Mouse (Mus musculus) CH12F3 (cell line): ENCODE measurements around the gene Tmem26.
"Not testable (repeated sequence)": the region's sequence is repeated elsewhere in the genome, so short reads cannot be mapped to it uniquely, and the experiment has no call there.

Source experiments
- in situ Hi-C: fragments of 300-500 bp; cut with MboI; formaldehyde crosslinking; loops from 2 replicates; pipeline ENCODE4 v1.14.3; 2020; ENCODE audit warnings: low sequenced_read_pairs

Tmem26 gene

DNA sequence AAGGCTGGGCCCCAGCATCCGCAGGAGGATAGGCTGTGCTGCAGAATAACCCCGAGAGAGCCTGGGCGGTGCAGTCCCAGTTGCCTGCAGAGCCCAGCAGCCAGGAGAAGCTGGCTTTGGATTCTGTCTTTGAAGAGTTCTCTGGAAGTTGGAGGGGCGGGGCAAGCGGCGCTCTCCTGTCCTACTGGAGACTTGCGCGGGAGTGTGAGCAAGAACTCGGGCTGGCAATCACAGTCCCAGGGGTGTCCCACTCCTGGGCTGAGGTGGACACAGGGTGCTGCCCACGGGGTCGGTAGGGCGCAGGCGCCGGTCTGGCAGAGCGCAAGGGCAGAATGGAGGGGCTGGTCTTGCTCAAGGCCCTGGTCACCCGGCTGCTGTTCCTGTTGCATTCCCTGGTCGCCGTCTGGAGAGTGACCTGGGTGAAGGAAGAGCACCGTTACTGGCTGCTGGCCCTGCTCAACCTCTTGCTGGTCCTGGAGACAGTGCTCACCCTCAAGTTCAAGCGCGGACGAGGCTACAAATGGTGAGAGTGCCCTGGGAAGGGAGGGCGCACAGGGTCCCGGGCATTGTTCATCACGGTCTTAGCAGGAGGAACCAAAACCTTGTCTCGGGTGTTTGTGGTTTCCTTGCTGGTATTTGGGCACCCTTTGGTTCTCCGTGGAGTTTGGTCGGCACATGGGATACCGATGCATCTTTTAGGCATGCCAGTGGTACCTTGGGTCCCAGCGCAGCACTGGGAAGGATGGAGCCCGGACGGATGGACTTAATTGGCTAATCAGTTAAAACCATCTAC, at the start of gene Tmem26:
Gene Tmem26, plus strand, starts transcription at position 79 of the 793 bp plus-strand sequence.
- in situ Hi-C loops: no loop called here

DNA sequence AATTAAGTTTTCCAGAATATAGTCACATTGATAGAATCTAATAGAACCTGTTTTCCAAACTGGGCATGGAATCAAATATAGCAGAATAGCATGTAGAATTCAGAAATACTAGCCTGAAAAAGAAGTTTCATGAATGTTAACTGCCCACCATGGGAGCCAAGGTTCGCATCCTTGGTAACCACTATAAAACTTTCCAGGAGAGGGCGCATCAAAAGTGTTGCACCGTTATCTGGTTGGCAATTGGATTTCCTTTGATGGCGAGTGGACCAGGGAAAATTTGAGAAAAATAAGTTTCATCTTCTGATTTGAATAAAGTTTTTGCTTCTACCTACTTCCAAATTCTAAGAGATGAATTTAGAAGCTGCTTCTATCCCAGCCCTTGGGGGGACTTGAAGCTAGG, 44.8 kb upstream of the Tmem26 start:
- in situ Hi-C loops: no loop called here

DNA sequence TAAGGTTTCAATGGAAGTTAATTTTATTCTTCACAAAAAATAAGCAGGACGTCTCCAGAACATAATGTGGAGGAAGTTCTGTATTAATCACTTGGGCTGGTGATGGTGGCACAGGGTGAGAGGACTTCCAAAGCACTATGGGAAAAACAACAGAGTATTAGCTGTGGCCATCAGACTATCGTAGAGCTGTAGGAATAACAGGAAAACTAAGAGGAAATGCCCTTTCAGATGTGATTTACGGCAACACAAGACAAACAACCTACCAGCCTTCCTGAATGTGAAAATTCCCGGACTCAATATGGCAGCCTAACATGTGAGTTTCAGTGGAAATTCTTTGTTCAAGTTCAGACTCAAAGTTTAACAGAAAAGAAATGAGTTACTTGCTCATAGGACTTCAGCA, 42.2 kb upstream of the Tmem26 start:
- in situ Hi-C loops: no loop called here

DNA sequence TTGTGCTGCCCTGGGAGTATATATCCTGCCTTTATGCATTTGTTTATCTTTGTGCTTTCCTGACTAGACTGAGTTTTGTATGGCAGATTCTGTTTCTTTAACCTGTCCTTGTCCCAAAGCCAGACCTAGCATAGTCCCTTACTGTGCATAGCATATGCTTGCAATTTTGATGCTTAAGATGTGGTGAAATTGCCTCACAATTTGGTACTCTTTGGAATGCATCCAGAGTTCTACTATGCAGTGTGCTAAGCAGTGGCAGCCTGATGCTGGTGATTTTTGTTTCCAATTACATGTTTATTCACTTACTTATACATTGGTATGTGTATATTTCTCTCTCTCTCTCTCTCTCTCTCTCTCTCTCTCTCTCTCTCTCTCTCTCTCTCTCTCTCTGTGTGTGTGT, 37.9 kb upstream of the Tmem26 start:
- in situ Hi-C loops: no loop called here

DNA sequence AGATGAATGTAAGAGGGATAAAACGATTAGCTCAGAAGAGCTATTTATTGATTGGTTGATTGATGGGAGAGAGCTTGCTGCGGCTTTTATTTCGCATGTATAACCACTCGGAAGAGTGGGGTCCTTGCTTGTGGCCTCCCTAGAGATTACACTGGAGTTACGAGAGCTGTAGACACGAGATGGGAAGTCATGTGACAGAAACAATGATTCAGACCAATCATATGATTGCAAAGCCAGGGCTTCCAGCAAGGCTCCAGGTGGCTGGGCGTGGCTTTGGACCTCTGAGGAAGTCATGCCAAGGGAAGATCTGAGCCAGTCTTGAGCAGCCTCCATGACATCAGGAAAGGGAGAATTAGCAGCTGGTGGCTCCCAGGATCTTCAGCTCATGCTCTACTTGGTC, 32.3 kb upstream of the Tmem26 start:
- in situ Hi-C loops: no loop called here

DNA sequence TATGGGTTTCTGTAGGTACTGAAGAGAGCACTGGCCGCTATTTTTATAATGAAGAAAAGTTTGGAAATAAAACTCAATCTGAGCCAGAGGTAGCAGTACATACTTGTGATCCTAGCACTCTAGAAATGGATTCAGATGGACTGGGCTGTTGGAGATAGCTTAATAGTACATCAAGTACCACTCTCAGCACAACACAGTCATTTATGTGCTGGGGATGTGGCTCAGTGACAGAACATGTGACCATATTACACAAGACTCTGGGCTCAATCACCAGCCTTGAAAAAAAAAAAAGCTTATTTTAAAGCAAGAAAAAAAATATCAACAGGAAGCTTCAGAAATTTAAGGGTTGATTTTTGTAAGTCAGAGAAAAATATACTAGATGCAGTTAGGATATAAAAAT, 31.0 kb upstream of the Tmem26 start:
- in situ Hi-C loops: no loop called here

DNA sequence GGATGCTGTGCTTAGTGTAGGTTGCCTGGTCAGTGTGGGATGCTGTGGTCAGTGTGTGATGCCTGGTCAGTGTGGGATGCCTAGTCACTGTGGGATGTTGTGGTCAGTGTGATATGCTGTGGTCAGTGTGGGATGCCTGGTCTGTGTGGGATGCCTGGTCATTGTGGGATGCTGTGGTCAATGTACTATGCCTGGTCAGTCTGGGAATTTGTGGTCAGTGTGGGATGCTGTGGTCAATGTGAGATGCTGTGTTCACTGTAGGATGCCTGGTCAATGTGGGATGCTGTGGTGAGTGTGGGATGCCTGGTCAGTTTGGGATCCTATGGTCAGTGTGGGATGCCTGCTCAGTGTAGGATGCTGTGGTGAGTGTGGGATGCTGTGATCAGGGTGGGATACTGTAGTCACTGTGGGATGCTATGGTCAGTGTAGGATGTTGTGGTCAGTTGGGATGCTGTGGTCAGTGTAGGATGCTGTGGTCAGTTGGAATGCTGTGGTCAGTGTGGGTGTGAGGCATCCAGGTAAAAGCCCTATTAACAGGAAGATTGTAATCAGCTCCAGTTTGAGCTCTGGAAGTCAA, 27.6 kb upstream of the Tmem26 start:
- in situ Hi-C loops: no loop called here

DNA sequence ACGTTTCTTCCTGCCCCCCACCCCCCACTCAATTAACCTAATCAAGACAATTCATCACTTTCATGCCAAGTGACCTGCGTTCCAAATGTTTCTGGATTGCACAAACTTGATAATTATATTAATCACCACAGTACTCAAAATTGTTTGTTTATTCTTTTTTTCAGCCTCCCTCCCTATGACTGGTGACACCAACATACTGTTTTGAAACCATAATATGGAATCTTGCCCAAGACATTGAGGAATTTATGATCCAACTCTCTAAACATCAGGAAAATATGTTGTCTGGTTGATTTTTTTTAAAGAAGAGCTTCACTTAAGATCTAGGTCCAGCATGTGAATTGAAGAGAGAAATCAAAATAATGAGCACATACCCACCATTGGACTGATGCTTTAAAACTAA, 19.2 kb upstream of the Tmem26 start:
- in situ Hi-C loops: no loop called here

DNA sequence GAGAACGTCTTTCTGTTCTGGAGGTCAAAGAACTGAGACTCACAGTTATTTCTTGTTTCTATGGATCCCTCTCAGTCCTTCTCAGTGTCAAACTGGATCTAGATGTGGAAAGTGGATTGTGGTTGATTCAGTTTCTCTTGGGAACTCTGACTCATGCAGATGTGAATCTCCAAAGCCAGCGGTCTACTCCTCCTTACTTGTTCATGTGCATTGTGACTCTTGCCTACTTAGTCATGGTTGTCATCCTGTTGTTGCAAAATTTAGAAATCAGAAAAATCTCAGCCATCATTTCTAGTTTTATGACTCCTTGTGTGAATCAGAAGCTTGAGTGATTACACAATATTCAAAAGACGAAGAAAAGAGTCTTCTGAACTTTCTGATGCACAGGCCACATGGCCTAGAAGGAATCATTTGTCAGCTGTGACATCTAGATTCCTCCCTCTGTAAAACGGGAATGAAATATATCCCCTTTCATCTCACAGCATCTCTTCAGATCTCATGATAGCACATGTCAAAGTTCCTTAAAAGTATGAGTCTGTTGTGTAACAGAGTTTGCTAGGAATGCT, 17.9 kb upstream of the Tmem26 start:
- in situ Hi-C loops: no loop called here

DNA sequence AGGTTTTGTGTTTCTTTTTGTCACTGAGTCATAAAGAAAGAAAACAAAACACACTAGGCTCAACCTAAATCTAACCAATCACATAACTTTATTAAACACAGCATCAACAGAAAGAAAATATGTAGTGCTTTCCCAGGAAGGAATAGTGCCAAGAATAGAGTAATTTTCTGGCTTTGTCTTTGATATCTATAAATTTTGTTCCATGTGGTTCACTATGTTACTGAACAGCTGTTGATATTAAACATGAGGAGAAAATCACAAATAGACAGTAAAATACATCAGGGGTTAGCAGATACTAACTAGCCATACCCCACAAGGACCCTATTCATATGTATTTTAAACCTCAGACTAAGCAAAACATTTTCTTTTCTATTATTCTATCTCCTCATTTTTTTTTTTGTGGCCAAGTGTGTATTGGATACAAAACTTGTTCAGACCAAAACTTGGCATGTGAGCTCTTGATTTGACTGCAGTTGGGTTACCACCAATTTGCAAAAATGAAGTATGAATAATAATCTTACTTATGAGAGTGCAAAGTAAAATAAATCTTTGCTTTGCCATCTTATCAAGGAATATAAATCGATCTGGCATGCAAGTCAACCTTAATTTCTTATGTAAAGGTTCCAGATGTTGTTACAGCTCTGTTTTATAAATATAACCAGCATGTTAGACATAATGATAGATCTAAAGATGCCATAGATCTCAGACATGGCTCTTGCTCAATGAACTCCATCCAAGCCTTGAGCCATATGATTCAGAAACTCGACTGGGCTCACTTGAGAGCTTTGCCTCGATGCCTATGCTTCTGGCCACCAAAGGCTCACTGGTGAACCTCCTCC, 16.2 kb upstream of the Tmem26 start:
- in situ Hi-C loops: no loop called here

DNA sequence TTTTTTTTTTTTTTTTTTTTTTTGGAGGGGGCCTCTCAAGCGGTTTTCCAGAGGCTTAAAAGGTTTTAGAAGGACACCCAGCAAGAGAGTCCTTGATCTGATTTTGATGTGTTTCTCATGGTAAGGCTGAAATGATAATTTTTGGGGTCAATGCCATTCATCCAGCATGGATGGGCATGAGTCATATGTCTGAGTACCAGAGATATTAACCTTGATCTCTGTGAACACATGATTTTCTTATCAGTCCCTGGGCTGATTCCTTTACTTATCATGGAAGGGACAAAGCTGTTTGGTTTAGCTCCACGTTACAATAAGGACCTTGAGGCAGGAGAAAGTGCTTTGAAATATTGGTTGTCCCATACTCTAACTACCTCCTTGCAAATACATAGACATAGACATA, 10.5 kb upstream of the Tmem26 start:
- in situ Hi-C loops: no loop called here

DNA sequence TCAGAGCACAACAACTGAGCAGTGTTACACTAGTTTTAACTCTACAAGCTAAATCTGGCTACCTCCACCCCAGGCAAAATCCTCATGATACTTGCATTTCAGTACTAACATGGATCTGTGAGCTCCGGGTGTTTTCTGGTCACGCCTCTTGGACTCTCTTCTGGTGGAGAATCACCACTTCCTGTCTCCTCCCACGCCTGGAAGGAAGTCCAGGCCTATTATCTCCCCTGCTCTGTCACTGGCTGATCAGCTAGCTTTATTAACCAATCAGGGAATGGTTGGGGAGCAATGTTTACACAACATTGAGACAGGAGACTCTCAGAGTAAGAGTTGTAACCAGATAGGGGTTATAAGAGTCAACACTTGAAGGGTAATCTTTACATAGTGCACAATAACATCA, 9.1 kb upstream of the Tmem26 start:
- in situ Hi-C loops: no loop called here

DNA sequence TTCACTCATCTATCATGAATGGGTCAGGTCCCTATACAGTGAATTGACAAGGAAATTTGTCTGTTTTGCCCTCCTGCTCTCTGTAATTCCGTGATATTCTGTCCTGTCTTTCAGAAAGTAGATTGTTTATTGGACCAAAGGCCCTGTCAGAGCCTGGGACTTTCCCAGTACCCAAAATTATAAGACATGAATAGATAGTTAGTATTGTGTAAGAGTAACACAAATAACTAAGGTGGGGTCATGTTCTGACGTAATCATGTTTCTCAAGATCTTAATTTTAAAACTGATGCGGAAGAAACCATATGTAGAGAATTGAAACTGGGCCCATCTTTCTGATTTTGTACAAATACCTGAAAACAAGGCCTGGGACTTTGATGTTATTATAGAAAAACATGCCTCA, 8.1 kb upstream of the Tmem26 start:
- in situ Hi-C loops: no loop called here

DNA sequence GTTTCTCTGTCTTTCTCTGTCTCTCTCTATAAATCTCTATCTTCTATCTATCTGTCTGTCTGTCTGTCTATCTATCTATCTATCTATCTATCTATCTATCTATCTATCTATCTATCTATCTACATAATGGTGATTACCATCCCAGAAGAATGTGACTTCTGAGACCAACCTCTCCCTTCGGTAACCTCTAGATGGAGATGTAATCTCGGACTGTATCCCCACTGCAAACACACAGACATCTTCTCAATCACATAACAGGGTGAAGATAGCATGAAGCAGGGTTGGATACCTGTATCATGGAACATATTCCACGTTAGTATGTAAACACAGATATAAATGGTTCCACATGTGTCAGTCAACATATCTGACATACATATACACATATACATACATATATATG, 5.1 kb upstream of the Tmem26 start:
- in situ Hi-C loops: no loop called here

DNA sequence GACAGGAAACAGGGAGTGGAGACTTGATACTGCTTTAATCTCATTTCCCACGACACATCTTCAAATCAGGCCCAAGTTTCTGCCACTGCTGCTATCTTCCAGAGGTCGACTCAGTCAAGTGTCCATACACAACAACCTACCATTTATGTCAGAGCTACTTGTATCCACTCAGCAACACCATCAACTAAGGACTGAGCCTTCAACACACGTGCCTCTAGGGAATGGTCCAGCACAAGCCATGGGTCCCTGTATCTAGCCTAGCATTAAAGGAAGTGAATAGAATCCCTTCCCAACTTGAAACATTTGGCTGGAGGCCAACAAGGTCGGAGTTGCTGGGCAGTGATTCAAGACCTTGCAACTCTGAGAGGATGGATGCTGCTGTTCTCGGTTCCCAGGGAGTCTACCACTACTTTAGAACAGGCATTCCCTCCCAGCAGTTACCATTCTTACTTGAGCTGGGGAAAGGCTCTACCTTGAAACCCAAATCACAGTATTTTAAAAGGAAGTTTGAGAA, 2.5 kb upstream of the Tmem26 start:
- in situ Hi-C loops: no loop called here

DNA sequence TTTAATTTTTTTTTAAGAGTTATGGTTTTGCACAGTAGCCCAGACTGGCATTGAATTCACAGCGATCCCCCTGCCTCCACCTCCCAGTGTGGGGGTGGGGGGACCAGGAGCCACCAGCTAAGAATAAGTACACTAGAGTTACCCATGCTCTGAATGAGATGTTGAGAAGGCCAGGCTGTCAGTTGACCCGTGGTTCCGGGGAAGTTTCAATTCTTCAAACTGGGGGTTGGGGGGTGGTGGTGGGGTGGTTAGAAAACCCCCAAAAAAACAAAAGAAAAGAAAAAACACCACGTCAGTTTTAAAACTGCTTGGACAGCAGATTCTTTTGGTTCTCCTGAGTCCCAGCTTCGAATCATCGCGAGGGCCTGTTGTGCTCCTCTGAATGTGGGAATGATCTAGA, 431 bp upstream of the Tmem26 start:
- in situ Hi-C loops: no loop called here

DNA sequence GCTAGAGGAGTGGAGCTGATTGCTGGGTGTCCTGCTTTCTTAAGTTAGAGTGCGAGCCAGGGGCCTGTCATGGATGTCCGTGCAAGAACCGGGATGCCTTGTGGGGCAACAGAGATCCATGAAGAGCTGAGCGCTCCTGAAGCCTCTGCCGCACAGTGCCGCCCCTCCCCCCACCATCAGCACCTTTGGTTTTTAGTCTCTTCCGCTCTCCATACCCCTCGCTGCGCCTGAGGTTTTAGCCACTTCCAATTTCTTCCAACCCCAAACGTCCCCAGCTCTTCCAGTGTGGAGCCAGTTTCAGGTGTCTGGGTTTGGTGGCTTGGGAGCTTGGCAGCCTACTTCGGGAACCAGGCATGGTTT, 895 bp downstream of the Tmem26 start:
- in situ Hi-C loops: no loop called here

DNA sequence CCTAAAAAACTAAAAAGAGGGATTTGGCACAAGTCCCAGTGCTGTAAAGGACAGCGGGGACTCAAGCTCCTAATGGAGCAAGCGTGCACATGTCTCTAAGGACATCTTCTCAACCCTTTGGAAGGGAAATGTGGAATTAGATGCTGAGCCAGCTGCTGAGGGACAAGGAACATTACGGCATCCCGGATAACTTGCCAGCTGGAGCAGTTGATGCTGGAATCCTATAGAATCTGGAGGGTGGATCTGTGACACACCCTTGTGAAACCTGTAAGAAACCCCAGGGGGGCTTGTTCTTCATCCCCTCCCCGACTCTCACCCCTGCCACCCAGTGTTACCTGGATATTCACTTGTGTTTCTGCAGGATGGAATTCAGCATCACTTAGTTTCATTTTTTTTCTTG, 4.0 kb downstream of the Tmem26 start:
- in situ Hi-C loops: no loop called here

DNA sequence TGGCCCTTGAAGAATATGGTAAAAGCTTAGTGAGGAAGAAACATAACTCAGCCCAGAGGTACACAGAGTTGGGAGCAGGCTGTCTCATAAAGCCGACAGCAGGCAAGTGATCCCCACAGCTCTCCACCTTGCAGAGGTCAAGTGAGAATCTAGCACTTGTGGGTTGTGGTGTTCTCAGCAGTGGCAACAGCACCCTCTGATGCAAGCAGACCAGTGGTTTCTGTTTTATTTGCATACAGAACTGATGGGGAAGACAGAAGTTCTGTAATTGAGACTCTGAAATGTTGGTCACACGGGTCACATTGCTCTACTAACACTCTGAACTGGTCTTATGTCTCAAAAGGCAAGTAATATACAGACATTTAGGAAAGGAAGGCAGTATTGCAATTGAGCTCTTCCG, 12.2 kb downstream of the Tmem26 start:
- in situ Hi-C loops: no loop called here

DNA sequence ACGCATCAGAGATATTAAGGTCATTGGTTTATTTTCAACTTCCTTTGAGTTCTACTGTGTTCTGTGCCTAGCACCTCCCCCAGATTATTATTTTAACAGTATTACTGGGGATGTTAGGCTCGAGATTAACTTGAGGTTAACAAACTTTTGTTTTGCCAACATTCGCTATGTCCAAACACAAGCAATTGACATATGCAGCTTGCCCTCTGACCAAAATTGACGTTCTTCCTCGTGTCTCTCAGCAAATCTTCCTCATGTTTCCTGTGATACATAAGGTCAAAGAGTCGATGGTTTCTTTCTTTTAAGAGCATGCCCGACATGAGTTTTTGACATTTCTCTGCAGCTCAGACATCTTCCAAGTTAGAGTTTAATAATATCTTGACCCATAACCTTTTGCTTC, 13.9 kb downstream of the Tmem26 start:
- in situ Hi-C loops: no loop called here

DNA sequence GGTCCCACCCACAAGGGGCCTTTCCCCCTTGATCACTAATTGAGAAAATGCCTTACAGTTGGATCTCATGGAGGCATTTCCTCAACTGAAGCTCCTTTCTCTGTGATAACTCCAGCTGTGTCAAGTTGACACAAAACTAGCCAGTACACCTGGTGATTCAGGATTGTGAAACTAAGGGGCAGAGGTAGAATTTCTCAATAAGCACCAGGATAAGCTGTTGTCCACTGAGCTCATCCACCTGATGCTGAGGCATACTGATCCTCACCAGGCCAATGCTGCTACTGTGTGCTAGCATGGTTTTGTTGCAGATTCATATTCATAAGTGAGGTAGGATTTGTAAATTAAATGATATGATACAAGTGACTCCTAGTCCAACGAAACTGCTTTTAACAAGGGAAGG, 15.5 kb downstream of the Tmem26 start:
- in situ Hi-C loops: not testable (repeated sequence)

DNA sequence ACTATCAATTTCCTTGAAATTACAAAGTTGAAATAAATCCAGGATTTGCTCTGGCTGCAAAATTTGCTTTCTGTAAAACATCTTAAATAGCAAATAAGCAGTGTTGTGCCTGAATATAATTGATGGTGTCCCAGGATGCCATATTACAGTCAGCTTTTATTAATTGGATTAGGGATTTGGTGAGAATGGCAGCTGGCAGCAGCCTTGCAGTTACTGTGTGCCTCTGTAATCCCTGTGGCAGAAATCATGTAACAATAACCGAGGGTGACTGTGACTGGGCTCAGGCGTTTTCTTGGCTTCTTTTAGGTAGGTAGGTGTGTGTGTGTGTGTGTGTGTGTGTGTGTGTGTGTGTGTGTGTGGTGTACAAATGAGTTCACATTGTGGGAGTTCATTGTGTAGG, 16.8 kb downstream of the Tmem26 start:
- in situ Hi-C loops: no loop called here
